Mouse (Mus musculus) heart, postnatal 14 days (tissue): ENCODE data around the gene Mreg. TPM values are rescaled to one million over a fixed set of nuclear protein-coding genes. Genes with fewer than 3 reads are reported as not detected.
A peak's percentile ranks its signal among the peaks of the same experiment; 100 is the strongest.

Experiments used
- DNase-seq, 2 experiments: peaks; one replicate each; pipeline ENCODE4 v3.0.0; 2021 to 2022
- intact Hi-C: fragments of 180-260 bp; cut with DNase I; formaldehyde crosslinking; loops from one replicate; pipeline ENCODE4 v1.15.1; 2025
- total RNA-seq, 2 experiments: library from RNA; stranded (reverse); gene quantifications; 2 replicates each; pipeline ENCODE4 v1.2.3; 2021

The Mreg gene
- total RNA-seq, 2 experiments from 2014 or later, result 23.7 to 26.0 TPM

- intact Hi-C loops, result no loop called here
- no peak for DNase-seq
These were observed 67.1 kb downstream of the Mreg start for GRCm38 (mm10) chr1:72145041-72145440.

DNA sequence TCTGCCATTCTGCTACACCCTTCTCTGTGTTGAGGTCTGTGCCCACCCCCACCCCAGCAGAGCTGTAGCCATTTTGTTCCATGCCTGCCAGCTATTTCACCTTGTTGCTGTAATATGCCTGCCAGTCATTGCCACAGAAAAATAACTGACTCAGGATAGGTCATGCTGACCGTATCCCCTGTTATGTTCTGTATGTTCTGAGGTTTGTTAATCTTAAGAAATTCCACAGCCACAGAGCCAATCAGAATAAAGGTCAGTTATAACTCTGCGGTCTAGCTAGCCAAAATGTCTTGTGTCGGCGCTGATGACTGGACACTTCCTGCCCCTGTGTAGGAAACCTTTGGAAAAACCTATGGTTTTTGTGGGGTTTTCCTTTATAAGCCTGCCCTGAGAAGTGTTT, 67.7 kb downstream of the Mreg start:
- intact Hi-C loops, result no loop called here
- no peak for DNase-seq

DNA sequence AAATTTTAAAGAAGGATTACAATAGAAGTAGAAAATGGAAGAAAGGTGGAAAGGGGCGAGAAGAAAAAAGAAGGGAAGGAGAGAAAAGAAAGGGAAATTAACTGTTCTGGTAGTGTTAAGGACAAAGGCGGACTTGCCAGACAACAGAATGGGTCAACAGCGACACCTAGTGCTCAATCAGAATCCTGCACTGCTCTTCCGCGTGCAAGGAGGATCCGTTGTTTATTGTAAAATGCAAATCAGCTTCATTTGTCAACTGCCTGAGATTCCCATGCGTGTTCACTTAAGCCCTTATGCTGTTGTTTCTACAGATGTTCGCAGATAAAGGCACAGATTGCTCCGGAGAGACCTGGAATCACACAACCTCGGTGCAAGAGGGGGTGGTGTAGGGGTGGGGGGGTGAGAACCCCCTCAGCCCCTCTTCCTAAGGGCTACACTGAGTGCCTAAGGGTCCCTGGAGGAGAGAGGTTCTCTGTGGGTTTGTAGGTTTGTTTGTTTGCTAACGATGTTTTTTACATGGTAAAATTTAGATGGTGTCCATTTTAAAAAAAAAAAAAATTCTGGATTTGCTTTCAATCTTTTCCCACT, 70.1 kb downstream of the Mreg start:
- DNase-seq, result peak; percentile 63 to 66
- intact Hi-C loops, result no loop called here

DNA sequence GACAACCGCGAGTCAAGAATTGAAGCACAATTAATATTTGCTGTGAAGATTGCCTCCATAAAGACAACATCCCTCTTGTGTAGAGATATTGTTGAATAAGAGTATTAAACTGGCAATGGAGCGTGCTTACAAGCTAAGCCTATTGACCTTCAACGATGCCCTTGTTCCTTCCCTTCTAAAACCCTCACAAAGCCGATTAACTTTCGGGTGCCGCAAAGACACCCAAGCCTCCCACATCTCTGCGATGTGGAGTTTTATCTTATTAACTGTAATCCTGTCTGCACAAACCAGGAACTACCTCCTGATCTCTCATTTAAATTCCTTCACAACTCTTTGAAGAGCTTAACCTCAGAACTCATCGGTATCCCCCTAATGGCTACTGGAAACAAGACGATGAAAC, 76.0 kb downstream of the Mreg start:
- no peak for DNase-seq
- intact Hi-C loops, result no loop called here

DNA sequence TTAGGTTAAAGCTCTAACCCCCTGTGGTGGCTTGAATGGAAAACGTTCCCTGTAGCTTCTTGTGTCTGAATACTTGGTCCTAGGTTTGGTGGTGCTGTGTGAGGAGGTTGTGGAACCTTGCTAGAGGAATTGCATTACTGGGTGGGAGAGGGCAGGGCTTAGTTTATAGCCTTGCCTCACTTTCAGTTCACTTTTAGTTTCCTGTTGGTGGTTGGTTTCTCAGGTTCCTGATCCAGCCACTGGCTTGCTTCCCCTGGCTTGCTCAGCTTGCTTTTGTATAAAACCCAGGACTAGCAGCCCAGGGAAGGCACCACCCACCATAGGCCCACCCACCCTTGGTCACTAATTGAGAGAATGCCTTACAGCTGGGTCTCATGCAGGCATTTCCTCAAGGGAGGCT, 77.6 kb downstream of the Mreg start:
- DNase-seq, result no peak
- intact Hi-C loops, result no loop called here

GRCm38 (mm10) chr1:72123434-72124297, 88.4 kb downstream of the Mreg start:
- peak; percentile 88 to 94 for DNase-seq
- intact Hi-C loops, result loop anchor here (2.0 to 10.0 kb wide), 4 partner anchors 106 to 835 kb away; no protein-coding TSS in a partner anchor

DNA sequence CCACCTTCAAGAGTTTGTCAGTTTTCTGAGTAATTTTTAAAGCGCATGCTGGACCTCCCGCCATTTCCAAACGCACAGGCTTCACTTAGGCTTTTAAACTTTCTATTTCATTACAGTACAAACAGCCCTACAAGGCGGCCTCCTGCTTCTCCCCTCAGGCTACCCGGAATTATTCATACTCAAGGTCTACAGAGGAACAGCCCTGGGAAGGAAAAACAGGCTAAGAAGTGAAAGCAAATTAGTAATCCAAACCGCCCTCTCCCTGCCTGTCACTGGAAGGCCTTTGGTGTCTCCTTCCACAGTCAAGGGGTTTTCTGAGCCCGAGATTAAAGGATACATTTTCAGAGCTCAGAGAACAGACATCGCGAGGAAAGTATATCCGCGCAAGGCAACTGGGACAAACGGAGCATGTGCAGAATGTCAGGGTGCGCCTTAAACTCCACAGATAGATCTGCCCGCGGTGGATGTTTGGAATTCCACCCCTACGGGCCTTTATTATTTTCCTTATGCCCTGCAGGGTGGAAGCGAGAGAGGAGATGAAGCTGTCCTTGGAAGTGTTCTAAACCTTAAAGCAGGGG, 90.4 kb downstream of the Mreg start:
- no peak for DNase-seq
- intact Hi-C loops, result loop anchor here (2.0 to 10.0 kb wide), 4 partner anchors 104 to 833 kb away; no protein-coding TSS in a partner anchor

DNA sequence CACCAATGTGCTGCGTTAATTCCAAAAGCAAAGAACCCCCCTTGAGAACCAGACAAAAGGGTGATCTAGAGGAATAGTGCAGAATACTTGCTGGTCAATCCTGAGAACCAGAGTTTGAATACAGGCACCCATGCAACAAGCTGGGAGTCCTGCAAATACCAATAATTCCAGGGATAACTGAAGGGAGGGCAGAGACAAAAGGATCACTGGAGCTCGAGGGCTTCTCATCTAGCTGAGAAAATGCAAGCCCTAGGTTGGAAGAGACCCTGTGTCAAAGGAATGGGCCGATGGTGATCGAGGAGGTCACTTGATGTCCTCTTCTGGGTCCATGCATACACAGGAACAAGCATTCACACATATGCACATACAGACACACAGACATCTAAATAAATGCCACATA, 92.1 kb downstream of the Mreg start:
- no peak for DNase-seq
- intact Hi-C loops, result loop anchor here (5.0 to 10.0 kb wide), 3 partner anchors 103 to 613 kb away; no protein-coding TSS in a partner anchor

DNA sequence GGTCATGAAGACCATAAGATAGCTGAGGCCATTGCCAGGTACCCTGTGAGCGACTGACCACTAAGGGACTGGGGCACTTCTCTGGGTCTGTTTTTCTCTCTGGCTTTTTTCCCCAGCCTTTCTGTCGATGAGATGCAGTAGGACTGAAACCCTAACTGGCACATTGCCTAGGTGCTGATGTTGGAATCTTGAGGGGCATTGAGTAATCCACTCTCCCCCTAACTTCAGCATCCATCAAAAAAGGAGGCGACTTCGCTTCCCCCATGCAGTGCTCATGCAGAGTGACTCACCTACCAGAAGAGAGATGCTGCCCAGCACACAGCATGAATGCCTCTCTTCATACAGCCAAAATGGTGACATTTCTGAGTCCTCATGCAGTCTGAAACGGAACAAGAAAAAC, 97.9 kb downstream of the Mreg start:
- intact Hi-C loops, result no loop called here
- DNase-seq, result no peak

Other genes starting within 250 kb of the Mreg start
- 10 to 100 TPM; 11.1 to 11.4 TPM for gene Pecr, start 72.0 kb upstream of the Mreg start, total RNA-seq
- not detected for gene Tmem169, start 72.1 kb upstream of the Mreg start, total RNA-seq
- 10 to 100 TPM; 11.7 to 12.6 TPM for gene Xrcc5, start 95.1 kb upstream of the Mreg start, total RNA-seq